Mouse (Mus musculus) heart, postnatal 4 days (tissue): ENCODE measurements at regions not wholly inside any gene's neighbourhood (a gene's known extent, or its start where the extent isn't known, plus 50 kb on each side); places are given as distances from the start of the nearest gene placed in this dataset.

Experiments used
- DNase-seq: peaks from one replicate; pipeline ENCODE4 v3.0.0; 2021

- peak; percentile 5 for DNase-seq
These were observed 200.4 kb downstream of the Gm15262 start for GRCm38 (mm10) chrX:161487691-161488090.

GRCm38 (mm10) chrX:161511341-161511740 is 205.5 kb upstream of the Rai2 start:
- no peak for DNase-seq

- no peak for DNase-seq
These were observed 193.2 kb upstream of the Rai2 start for GRCm38 (mm10) chrX:161523432-161524256.

- no peak for DNase-seq
These were observed 192.6 kb upstream of the Rai2 start for GRCm38 (mm10) chrX:161524257-161524646.

GRCm38 (mm10) chrX:161537290-161537689 is 179.6 kb upstream of the Rai2 start:
- no peak for DNase-seq

- DNase-seq, result no peak
These were observed 160.0 kb upstream of the Rai2 start for GRCm38 (mm10) chrX:161556896-161557295.

GRCm38 (mm10) chrX:161558511-161558910 is 158.4 kb upstream of the Rai2 start:
- no peak for DNase-seq

- DNase-seq, result no peak
These were observed 150.4 kb upstream of the Rai2 start for GRCm38 (mm10) chrX:161566435-161566834.

- DNase-seq, result no peak
These were observed 134.7 kb upstream of the Rai2 start for GRCm38 (mm10) chrX:161582019-161582659.

GRCm38 (mm10) chrX:161583872-161584271 is 133.0 kb upstream of the Rai2 start:
- no peak for DNase-seq

GRCm38 (mm10) chrX:161633869-161634268 is 83.0 kb upstream of the Rai2 start:
- DNase-seq, result no peak

GRCm38 (mm10) chrX:161634342-161634741 is 82.5 kb upstream of the Rai2 start:
- DNase-seq, result no peak

GRCm38 (mm10) chrX:161635678-161636077 is 81.2 kb upstream of the Rai2 start:
- DNase-seq, result peak; percentile 6

- no peak for DNase-seq
These were observed 63.8 kb upstream of the Rai2 start for GRCm38 (mm10) chrX:161653106-161653505.

- no peak for DNase-seq
These were observed 56.8 kb upstream of the Rai2 start for GRCm38 (mm10) chrX:161660106-161660505.

- DNase-seq, result no peak
These were observed 54.9 kb upstream of the Rai2 start for GRCm38 (mm10) chrX:161661936-161662335.
